Mouse (Mus musculus) neural tube, embryonic 10.5 days (tissue): ENCODE measurements around the gene Tac4.

Experiments used
- DNase-seq: peaks from one replicate; pipeline ENCODE4 v3.0.0-alpha.2; 2017; ENCODE audit warnings: low spot score; ENCODE audit errors: extremely low spot score

The Tac4 gene

DNA sequence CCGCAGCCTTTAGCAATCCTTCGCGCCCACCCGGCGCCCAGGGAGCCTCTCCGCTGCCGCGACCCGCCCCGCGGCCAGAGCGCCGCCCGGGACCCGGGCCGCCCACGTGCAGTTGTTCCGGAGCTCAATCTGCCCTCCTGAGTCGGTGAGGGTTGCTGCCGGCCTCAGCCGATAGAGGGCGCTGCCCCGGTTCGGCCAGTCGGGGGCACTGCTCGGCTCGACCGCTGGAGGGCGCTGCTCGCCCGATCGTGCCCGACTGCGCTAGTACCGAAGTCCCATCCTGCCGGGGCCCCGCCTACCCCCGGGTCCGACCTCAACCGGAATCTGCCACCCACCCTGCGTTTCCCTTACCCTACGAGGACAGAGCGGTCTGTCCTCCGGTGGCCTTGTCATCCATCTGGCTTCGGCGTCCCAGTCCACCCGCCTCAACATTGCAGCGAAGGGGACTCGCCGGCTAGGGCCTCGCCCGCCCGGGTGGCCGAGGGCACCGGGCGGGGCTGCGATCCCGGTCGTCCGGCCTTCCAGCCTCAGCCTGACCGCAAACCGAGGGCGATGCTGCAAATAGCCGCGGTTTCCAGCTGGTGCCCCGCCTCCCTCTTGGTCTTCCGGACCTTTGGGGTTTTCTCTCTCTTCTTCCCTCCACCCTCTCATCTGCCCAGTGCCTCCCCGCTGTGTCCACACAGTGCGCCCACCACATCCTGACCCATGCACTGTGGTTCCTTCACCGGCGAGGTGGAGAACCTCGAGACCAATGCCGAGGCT, 2.1 kb upstream of the Tac4 start:
- DNase-seq, result peak; percentile 96

GRCm38 (mm10) chr11:95263816-95264454, 2.6 kb downstream of the Tac4 start:
- DNase-seq, result no peak

GRCm38 (mm10) chr11:95264455-95265013, 3.2 kb downstream of the Tac4 start:
- no peak for DNase-seq

DNA sequence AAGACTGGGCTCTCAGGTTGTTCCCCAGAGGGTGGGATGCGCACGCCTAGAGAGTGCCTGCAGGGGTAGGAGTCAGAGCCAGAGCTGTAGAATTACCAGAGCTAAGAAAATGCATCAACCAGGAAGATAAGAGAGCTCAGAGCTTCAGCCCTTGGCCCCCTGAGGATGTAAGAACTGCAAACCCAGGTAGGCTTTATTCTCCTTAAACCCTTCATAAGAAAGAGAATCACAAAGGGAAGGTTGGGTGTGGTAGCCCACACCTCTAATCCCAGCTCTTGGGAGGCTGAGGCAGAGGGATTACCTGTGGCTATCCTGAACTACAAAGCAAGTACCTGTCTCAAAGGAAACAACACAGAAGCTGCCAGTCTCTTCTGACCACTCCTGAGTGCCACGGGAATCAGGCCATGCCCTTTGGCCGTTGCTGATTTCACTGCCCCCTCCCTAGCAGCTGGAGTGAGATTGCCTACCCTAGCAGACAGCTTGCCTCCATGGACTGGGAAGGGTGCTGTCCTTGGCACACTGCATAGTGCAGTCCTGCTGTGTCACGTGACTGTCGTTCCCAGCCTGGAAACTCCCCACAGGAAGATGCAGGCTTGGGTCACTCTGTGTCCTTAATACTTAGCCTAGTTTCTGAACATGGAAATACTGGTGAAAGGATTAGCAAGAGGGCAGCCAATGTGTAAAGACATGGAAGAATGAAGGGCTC, 5.4 kb downstream of the Tac4 start:
- no peak for DNase-seq

DNA sequence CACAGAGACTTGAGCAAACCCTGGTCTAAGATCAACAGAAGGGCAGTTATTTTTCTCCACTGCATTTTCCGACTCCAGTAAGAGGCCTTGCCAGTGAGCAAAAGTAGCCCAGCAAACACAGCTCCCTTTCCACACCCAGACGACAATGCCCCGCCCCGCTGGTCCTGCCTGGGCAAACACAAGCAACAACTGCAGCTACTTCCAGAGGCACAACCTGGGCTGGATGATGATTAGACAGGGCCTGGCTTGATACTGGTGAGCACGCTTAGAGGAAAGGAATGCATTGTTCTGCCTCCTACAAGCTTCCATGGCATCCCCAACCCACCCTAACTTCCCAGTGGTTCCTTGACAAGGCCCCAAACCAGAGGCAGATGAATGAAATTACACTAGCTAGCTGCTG, 12.3 kb downstream of the Tac4 start:
- no peak for DNase-seq

- no peak for DNase-seq
Measured at GRCm38 (mm10) chr11:95274613-95275012, 13.3 kb downstream of the Tac4 start.

GRCm38 (mm10) chr11:95276056-95276455, 14.7 kb downstream of the Tac4 start:
- DNase-seq, result no peak

GRCm38 (mm10) chr11:95279061-95279659, 17.8 kb downstream of the Tac4 start:
- no peak for DNase-seq

DNA sequence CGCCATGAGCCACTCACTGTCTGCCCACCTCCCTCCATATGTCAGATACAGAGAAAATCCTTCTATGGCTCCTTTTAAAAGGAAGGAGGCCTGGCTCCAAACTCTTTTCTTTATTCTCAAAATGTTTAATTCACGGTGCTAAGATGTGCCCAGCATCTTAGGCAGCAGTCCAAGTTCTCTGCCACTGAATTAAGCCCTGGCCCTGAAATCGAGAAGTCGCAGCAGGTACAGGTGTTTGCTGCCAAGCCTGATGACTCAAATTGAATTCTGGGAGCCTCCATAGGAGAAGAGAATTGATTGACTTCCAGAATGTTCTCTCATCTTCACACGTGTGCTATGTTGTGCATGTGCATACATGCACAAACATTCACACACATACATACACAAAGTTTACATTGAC, 21.0 kb downstream of the Tac4 start:
- no peak for DNase-seq

- no peak for DNase-seq
Measured at GRCm38 (mm10) chr11:95291998-95292397, 30.7 kb downstream of the Tac4 start.

GRCm38 (mm10) chr11:95293017-95293624, 31.8 kb downstream of the Tac4 start:
- DNase-seq, result no peak

DNA sequence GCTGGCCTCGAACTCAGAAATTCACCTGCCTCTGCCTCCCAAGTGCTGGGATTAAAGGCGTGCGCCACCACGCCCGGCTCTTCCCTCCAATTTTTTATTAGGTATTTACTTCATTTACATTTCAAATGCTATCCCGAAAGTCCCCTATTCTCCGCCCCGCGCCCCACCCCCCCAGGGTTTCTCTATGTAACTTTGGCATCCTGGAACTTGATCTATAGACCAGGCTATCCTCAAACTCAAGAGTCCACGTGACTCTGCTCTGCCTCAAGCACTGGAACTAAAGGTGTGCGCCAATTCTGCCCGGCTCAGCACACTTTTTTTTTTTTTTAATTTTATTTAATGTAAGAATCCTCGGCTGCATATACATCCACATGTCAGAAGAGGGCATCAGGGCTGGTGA, 34.4 kb downstream of the Tac4 start:
- DNase-seq, result no peak

DNA sequence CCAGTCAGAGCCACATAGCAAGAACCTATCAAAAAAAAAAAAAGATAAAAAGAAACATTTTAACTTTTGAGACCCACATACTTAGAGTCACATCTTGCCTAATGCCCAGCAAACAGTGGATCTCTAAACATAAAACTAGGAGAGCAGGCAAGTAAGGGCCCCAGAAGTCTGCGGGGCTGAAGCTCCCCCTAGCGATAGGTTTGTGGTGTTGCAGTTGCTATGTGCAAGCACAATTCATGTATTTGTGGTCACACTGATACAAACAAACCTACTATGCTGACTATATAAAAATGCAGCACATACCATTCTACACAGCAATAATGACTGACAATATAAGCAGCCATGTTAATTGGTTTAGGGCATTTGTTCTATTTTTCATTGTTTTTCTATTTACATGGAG, 36.8 kb downstream of the Tac4 start:
- no peak for DNase-seq

DNA sequence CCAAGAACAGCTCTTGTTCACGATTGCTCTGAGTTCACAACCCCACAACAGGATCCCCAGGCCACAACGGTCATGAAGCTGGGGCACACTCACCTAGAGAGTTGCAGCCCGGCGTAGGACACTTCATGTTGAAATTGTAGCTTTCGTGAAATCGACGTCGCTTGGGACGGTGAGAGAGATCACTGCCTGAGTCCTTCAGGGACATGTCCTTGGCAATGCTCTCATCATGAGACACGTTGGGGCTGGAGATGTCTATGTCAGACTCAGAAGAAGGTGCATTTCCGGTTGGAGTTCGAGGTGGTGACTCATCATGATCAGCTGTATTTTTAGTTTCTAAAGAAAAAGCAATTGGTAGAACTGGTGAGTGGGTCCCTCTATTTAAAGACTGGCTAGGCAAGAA, 38.6 kb downstream of the Tac4 start:
- DNase-seq, result no peak

DNA sequence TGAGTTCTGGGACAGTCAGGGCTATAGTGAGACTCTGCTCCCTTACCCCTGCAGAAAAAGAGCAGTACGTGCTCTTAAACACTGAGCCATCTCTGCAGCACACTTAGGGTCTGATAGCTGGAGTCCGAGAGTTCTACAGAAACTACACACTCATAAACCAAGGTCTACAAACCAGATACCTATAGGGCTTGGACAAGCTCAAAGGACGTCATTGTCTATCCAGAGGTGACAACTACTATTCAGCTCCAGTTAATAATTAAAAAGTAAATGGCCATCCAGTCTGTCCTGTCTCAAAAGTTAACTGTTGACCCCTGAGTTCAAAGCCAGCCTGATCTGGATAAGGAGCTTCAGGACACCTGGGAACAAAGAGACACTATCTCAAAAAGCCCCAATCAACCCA, 40.4 kb downstream of the Tac4 start:
- no peak for DNase-seq

- DNase-seq, result no peak
Measured at GRCm38 (mm10) chr11:95305600-95305999, 44.3 kb downstream of the Tac4 start.

GRCm38 (mm10) chr11:95307526-95307925, 46.2 kb downstream of the Tac4 start:
- DNase-seq, result no peak

GRCm38 (mm10) chr11:95309510-95310006, 48.2 kb downstream of the Tac4 start:
- peak; percentile 90 for DNase-seq

DNA sequence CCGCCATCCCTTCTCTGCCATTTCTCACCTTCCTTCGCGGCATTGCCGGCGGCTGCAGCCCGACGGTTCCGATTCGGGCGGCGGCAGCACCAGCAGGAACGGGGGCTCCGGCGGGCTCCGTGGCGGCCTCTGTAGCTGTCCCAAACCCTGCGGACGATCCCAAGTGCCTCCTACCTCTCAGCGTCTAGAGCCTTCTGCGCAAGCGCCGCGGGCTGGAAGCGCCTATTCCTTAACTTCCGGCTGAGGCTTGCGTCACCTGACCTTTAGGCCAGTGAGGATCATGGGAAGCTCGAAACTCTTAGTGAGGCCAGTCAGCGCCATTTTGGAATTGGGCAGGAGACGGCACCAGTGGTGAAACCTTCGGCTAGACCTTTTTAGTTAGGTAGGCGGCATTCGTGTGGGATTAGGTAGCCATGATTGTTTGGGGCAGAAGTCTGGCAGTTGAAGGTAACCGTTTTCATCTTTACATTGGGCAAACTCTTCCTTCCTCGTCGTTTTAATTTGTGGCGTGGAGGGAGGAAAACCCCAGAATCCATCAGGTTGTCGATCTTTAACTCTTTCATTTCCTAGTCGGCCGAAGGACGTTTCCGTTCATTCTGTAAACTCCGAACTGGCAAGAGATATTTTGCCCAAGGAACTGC, 48.8 kb downstream of the Tac4 start, which contains the start of gene Kat7:
Gene Kat7, minus strand, starts transcription at position 240 of the 641 bp plus-strand sequence.
- DNase-seq, result peak; percentile 94

DNA sequence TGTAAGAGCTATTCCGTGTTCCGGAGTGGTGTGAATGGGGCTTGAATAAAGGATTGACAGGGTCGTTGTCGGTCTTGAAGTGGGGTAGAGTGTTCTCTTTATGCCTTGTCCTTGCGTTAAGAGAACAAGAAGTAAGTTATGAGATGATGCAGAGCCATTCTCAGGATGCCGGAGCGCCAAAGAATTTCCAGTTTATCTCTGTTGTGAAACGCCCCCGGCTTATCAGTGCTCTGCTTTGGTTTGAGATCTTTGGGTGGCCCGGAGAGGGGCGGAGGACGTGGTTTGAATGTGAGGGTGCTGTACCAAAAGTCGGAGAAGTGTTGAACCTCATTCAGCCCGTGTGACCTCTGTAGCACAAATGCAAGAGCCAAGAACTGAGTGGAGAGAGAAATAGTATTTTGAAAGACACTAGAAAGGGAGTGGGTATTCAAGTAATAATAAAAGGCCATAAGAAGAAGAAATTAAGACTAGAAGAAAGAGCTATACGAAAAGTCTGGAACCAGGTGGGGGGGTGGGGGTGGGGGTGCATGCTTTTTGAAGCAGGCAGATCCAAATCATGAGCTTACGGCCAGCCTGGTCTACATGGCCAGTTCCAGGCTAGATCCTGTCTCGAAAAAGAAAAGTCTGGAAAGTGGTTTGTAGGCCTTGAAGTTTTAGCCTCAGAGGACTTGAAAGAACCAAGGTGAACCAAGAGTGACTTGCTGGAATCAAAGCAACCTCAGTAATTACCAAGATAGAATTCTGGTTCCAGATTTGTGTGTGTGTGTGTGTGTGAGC, 49.5 kb downstream of the Tac4 start:
- no peak for DNase-seq
